Mouse (Mus musculus): ENCODE results near the gene Sulf2.
A peak's percentile ranks its signal among the peaks of the same experiment; 100 is the strongest.

Sulf2 gene

DNA sequence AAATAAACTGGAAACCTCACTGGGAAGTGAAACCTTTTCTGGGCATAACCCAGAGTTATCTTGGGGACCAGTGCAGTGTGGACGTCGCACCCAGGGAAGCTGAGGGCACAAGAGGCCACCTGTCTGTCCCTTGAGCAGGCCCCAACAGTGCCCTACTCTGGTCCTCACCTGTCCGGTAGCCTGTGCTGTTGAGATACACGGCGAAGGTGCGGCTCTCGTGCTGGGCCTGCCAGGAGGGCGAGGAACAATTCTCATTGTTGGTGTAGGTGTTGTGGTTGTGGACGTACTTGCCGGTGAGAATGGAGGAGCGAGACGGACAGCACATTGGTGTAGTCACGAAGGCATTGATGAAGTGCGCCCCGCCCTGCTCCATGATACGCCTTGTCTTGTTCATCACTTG, 38.8 kb downstream of the Sulf2 start:
- no peak for DNase-seq (ENCODE audit: low spot score in 2 of 2)

DNA sequence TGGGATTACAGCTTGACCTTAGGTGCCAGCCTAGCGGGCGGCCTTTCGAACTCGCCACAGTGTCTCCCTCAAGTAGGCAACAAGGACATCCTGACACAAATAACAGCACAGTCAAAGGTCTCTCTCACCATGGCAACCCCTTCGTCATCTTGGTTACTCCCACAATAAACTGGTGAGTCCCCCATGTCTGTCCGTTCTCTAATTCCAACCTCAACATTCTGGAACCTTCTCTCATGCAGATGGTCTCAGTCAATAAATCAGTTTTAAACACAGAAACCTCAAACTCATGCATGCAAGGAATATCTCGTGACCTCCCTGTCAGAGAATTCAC, 39.2 kb downstream of the Sulf2 start:
- no peak for DNase-seq (ENCODE audit: low spot score in 2 of 2)

DNA sequence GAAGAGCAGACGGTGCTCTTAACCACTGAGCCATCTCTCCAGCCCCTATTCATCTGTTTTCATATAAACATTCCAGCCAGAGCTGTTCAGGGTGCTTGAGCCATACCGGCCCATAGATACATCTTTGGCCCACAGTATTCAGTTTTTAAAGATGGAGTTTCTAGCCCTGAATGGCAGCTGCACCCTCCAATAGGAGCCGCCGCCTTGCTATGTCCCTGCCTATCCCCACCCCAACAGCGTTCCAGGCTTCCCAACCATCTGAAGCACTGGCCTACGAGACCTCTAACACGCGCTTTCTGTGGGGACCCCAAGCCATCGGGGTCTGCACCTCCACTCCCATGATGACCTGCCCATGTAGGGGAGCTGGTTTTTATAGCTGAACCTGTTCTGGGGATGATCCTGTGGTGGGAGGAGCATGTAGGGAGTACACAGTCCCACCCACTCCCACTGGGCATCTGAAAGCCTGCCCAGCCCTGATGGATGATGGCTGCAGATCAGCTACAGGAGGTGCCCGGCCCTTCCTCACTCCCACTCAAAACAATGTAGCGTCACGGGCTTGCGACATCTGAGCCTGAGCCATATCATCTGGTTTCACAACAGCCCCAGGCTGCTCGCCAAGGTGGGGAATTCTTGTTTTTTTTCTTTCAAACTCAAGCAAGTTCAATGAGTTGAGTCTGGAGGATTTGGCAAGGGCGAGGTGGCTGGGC, 39.7 kb downstream of the Sulf2 start:
- DNase-seq (ENCODE audit: low spot score in 2 of 2): peak; percentile 83 to 91

DNA sequence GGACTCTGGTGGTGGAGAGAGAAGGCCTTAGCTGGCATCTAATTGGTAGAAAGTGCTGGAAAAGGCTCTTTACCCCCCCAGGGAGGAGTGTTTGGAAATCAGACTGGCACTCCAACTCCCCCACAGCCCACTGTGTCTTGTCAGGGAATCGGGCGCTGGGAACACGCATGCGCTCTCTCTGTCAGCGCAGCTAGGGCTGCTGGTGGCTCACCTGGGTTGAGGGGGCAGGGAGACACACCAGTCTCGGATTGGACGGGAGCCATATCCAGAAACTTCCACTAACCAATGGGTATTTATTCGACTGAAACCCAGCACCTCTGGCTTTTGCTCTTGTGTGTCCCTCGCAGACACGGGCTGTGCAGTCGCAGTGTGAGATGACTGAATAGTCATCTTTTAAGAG, 42.5 kb downstream of the Sulf2 start:
- no peak for DNase-seq (ENCODE audit: low spot score in 2 of 2)

DNA sequence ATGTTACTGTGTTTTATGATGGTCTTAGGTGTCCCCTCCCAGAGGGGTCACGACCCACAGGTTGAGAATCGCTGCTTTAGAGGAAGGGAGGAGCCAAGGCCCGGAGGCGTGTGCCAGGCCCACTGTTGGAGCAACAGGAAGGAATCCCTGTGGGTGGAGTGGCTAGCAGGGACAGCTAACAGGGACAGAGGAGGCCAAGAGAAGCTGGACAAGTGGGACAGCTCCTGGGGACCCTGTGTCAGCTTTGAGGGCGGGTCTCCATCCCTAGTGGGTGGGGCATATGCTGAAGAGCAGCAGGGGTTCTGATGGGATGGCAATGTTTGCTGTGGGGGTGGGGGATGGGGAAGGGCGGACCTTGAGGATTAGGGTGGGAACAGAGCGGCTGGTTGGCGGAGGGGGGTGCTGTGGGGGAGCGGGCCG, 43.6 kb downstream of the Sulf2 start:
- no peak for DNase-seq (ENCODE audit: low spot score in 2 of 2)

DNA sequence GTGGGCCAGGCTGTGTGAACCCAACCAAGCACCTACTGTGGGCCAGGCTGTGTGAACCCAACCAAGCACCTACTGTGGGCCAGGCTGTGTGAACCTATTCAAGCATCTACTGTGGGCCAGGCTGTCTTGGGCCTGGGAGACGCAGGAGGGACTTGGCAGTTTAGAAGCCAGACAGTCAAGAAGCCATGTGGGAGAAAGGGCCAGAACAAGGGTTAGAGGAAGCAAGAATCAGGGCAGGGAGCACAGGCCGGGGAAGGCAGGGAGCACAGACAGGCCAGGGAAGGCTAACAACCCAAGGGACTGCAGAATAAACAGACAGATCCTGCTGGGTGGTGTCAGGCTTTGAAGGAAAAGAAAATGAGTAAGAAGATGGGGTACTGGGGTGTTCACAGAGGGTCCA, 44.2 kb downstream of the Sulf2 start:
- no peak for DNase-seq (ENCODE audit: low spot score in 2 of 2)

DNA sequence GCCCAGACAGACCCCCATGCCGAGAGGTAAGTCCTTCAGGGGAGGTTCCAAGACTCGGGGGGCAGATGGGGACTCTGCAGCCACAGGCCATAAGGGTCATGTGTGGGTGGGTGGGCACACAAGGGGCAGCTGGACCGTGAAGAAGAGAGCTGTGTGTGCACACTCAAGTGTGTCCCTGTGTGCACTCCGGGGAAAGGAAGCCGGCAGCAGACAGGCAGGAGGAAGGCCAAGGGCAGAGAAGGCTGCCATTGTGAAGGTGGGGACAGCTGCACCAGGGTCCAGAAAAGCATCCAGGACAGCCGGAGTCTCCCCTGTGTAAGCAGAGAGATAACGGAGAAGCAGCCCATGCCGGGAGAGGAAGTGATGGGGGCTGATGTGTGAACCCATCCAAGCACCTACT, 44.7 kb downstream of the Sulf2 start:
- DNase-seq (ENCODE audit: low spot score in 2 of 2): no peak

DNA sequence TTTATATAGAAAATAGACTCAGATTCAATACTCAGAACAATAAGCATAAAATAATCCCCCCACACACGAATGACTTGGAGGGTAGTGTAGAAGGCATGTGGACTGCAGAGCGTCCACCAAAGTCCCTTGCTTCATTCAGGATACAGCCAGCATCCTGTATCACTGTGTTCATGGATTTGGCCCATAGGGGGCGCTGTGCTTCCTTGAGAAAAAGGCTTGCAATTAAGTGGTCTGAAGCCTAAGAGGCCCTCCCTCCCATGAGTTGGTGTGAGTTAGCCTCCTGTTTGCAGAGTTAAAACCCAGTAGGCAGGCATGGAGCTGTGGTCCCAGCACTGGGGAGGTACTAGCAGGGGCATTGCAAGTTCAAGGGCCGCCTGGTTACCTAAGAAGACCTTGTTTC, 47.1 kb downstream of the Sulf2 start:
- DNase-seq (ENCODE audit: low spot score in 2 of 2): peak; percentile 67 to 87

DNA sequence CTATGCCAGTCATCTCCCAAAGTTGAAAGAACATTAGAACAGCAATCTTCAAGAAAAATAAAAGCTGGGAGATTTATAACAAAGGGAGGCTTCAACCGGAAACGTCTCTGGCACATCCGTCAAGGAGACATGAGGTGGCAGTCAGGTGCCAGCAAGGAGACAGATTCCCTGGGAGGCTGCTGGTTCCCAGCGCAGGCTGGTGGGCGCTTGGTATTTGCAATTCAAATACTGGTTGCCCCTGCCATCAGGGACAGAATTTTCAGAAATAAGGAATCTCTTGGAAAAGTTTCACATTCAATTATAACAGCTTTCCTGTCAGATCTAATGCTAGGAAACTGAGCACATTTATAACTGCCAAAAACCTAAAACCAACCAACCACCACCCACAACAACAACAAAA, 47.6 kb downstream of the Sulf2 start:
- no peak for DNase-seq (ENCODE audit: low spot score in 2 of 2)

DNA sequence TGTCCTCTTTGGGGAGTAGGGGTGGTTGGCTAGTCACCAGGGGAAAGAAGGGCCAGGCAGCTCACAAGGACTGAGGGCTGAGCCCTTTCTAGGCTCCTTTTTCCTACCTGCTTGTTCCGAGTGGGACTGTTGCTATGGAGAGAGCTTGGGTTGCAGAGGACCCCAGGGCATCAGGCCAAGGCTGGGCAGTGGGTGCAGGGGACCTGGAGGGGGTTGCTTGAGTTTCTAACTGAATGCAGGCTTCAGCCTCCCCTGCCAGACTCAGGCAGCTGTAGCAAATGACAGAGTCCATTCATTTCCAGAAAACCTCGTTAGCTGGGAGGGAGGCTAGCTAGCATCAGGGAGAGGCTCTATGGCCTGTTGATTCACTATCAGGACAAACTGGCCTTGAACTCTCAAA, 48.8 kb downstream of the Sulf2 start:
- no peak for DNase-seq (ENCODE audit: low spot score in 2 of 2)

DNA sequence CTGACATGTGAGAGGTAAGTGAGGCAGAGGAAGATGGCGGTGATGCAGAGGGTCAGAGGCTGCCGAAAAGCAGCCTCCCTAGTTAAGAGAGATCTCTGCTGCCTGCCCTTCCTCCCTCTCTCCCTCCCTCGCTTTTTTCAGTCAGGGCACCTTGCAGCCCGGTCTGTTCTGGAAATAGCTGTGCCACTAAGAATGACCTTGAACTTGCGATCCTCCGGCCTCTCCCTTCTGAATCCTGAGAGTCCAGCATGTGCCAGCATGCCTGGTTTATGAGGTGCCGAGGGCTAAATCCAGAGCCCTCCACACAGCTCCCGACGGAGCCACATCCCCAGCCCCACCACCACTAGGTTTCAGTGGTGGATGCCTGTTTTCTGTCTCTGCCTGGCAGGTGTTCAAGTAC, 49.6 kb downstream of the Sulf2 start:
- no peak for DNase-seq (ENCODE audit: low spot score in 2 of 2)

DNA sequence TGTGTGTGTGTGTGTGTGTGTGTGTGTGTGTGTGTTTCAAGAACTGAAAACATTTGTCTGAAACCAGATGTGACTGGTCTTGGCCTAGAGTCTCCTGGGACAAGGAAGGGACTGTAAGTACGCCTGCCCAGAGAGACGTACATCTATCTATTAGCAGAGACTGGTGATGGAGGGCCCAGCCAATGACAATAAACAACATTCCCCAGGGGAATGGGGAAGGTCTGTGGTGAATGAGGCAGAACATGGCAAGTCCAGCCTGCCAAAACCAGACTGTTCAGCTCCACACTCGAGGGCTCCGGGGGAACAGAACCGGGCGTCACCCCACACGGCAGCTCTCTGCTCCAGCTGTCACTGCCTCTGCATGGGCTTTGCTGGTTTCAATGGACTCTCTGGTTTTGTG, 52.6 kb downstream of the Sulf2 start:
- peak; percentile 78 to 83 for DNase-seq (ENCODE audit: low spot score in 2 of 2)

DNA sequence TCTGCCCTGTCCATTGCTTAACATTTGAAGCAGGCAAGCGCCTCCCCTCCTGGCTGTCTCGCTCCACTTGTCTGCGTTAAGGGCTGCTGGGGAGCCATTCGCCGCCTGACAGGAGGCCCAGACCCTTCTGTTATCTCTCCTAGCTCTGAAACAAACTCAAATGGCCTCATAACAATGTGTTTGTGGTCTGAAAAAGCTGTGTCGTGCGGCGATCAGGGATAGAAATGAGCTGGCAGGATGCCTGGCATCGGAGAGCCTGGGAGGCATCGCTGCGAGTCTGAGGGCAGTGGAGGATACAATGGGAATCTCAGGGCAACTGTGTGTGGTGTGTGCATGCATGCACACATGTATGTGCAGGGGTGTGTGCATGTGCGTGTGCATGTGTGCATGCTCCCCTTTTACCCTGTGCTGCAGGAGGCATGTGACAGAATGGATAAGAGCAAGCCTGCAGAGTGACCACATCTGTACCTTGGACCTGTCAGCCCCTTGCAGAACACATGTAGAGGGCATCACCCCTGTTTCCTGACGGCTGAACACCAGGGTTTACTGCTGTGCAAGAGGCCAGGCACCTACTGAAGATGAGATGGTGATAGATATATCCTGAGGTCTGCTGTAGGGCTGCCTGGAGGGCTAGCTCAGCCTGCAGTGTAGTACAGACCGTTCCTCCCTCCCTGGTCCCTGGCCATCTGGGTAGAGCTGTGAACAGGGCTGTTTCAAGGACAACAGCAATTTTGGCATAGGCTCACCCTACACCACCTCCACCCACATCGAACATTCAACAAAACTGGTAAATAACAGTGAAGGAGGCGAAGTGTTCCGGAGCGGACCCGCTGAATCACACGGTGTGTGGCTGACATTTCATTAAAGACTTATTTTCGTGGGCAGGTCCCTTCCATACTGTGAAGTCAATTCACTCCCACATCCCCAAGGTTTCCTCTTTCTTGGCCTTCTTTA, 54.9 kb downstream of the Sulf2 start:
- DNase-seq (ENCODE audit: low spot score in 2 of 2): no peak

DNA sequence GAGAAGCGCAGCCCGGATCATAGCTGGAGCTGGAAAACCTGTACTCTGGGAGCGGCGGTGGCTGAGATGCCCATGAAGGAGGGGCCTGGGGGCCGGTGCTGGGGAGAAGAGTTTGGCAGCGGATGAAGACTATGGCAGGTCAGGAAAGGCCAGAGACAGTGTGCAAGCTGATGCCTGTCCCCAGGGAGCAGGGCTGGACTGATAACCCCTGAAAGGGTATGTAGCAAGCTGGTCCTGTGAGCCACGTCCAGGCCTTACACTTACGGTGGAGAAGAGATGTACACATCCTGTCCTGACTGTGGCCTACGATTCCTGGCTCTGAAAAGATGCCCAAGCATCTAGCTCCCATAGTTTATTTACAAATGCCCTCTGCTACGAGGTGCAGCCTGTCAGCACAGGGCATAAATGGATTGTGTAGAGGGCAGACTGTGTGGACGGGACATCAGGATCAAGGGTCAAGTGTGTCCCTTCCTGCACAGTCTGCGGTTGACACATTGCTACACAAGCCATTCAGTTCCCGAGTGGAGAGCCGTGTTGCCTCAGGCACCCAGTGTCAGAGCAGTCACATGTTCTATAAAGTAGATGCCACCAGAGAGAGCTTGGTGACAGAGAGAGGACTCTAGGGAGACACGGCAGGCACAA, 57.0 kb downstream of the Sulf2 start:
- DNase-seq (ENCODE audit: low spot score in 2 of 2): no peak

DNA sequence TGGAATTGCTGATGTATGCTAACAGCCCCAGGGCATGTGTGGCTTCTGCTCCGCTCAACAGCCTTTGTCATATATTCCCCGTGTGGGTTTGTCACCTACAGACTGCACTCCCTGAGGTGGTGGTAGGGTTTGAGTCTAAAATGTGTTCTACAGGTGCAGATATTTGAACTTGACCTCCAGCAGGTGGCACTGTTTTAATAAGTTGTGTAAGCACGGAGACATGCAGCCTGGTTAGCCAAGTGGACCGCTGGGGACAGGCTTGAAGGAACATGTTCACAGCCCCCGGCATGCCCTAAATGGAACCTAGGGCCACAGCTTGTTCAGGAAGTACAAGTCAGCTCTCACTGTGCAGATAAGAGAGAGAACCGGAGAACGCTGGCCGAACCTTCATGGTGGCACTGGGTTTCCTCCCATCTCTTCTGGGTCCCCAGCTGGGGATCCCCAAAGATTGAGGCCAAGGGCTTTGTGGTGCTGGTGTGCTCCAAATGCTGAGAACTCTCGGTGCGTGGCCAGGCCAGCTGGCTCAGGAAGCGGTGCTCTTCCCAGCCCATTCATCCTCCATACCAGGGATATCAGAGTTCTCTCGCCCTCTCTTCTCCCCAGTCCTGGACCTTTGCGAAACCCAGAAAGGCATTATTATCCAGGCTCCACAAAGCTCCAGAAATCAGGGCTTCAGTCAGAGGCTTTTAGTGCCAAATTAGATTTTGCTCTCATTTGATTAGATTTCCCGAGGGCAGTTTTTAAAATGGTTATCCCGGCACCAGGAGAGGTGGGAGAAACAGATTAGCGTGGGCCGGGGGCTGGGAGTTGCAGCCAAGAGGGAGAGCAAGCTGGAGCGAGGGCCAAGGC, 57.8 kb downstream of the Sulf2 start:
- no peak for DNase-seq (ENCODE audit: low spot score in 2 of 2)

DNA sequence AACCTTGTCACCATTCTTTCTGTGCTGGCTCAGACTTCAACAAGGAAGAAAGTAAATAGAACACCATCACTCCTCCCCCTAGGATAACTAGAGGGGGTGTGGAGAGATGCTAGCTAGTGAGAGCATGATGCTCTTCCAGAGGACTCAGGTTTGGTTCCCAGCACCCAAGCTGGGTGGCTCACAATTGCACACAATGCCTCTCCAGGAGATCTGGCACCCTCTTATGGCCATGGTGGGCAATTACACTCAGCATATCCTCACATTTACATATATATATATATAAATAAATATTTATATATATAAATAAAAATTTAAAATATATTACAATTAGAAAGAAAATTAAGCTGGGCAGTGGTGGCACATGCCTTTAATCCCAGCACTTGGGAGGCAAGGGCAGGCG, 58.6 kb downstream of the Sulf2 start:
- no peak for DNase-seq (ENCODE audit: low spot score in 2 of 2)

DNA sequence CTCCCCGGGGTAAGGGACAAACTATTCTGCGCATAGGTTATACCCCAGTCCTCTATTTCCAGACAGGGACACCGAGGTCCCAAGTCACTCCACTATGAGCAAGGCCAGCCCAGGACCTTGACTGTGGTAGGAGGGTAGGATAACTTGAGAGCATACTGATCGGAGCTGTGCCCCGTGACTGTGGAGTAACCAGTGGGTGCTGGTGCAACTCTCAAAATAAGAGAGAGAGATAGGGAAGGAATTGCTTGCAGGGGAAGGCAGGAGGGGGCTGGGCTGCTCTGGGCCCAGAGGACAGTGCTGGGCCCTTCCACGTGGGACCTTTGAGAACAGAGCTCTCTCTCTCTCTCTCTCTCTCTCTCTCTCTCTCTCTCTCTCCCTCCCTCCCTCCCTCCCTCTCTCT, 59.2 kb downstream of the Sulf2 start:
- no peak for DNase-seq (ENCODE audit: low spot score in 2 of 2)

DNA sequence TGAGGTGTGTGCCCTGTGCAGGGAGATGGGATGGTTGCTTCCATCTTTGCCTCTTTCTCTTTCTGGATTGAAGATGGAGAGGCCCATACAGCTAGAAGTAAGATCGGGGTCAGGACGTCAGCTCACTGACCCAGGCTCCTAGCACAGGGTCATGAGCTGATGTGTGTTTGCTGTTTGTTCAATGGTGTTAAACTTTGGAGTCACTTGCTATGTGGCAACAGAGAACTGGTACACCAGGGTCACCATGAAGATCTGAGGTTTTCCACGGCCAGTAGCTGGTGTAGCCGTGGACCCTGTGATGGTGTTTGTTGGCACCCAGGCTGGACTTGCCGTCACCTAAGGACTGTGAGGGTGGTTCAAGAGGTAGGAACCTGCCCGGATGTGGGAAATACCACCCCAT, 63.1 kb downstream of the Sulf2 start:
- no peak for DNase-seq (ENCODE audit: low spot score in 2 of 2)

DNA sequence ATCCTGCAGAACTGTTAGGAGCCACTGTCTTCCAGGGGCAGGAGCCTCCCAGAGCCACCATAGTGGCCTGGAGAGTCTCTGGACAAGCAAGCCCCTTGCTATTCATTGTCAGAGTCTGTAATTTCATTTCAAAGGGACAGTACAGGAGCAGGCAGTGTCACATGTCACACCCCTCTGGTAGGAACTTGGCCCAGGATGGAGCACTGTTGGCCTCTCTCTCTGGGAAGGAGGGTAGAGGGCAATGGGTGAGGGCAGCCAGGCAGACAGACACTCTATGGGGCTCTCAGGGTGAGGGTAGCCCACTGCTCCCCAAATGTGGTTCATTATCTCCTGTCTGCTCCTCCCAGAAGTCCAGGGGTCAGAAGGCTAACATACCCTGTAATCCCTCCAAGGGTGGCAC, 63.9 kb downstream of the Sulf2 start:
- DNase-seq (ENCODE audit: low spot score in 2 of 2): no peak

DNA sequence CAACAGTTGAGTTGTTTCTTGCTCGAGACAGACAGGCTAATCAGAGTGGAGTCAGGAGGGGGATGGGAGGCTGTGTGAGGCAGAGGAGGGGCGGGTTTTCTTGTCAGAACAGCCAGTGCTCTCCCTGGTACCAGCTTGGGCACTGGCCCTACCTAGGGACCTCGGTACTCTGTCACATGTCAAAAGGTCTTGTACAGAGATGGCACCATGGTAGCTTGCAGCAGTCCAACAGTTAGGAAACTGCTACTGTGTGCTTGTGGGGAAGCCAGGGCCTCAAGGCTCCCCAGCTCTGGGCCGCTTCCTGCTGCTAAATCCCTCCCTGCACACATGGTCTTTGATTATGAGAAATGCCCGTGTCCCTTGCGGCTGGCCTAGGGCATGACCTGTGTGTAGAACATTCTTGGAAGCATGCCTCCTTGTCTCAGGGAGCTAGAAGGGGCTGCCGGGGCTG, 65.3 kb downstream of the Sulf2 start:
- DNase-seq (ENCODE audit: low spot score in 2 of 2): no peak

DNA sequence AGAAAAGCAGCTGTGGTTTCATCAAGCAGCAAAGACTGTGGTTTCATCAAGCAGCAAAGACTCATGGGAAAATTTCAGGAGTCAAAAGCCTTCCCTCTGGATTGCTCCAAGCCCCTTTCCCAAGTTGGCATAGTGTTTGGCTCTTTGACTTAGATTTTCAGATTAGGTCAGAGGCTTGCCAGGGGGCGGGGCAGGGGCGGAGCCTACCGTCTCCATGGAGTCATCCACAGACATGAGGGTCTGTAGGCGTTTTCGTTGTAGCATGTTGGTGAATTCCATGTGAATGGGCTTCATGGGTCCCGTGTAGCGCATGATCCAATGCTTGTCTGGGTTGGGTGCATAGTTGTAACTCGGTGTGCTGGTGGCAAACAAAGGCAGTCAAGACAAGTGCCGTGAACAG, 66.5 kb downstream of the Sulf2 start:
- DNase-seq (ENCODE audit: low spot score in 2 of 2): no peak
